Mouse (Mus musculus): ENCODE results near the gene Bcl2l14. TPM values are rescaled to one million over a fixed set of nuclear protein-coding genes. Genes with fewer than 3 reads are reported as not detected.

Gene Bcl2l14
- 7.6 and 8.9 TPM in 2 replicates for polyA plus RNA-seq (2015; fragmentation: Nextera tagmentation; extraction: Ambion mirVana)

DNA sequence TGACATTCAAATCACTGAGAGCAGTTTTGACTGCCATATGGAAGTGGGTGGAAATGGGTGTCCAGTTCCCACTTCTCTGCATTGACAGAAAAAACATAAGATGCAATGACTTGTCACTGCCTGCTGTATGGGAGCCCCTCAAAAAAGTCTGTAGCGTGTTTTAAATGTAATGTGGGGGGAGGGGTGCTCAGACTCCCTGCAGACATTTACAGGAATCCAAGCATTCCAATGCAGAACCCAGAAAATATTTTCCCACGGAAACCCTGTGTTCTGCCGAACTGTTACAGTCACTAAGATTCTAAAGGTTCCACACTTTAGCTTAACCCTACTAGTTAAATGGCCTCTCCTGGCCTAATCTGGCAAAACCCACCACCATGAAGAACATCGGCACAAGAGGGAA, at the start of gene Bcl2l14:
Gene Bcl2l14, plus strand, starts transcription at position 301 of the 400 bp plus-strand sequence.
- Histone ChIP-seq H3K9ac (replicated peaks; ENCODE audit: low read length) (no peak within 1 kb of the TSS), H3K4me2 (replicated peaks; ENCODE audit: low read depth, low read length) (no peak within 1 kb of the TSS), H3K4me3 (ENCODE audit: low read length) (no peak within 1 kb of the TSS), H3K27me3 (ENCODE audit: insufficient read depth, low read length) (no peaks in the 10 kb centered on the region), H3K4me1 (ENCODE audit: insufficient read depth, low read length) (no peaks in the 10 kb centered on the region), H3K36me3 (ENCODE audit: insufficient read depth, low read length) (no peaks in the 10 kb centered on the region), H3K27ac (ENCODE audit: low read length) (no peak within 1 kb of the TSS), H3K9me3 (ENCODE audit: low read length) (no peaks in the 10 kb centered on the region)
- 73% methylated on average over 4 of the region's 4 CpGs for WGBS
- no peak for ATAC-seq (ENCODE audit: low FRiP score, low TSS enrichment)

GRCm38 (mm10) chr6:134348526-134349067, 47.5 kb upstream of the Bcl2l14 start:
- Histone ChIP-seq H3K4me3 (ENCODE audit: low read length) (no peak overlapping the region), H3K4me1 (ENCODE audit: insufficient read depth, low read length) (no peaks in the 10 kb centered on the region), H3K27me3 (ENCODE audit: insufficient read depth, low read length) (no peaks in the 10 kb centered on the region), H3K9ac (replicated peaks; ENCODE audit: low read length) (no peak overlapping the region), H3K36me3 (ENCODE audit: insufficient read depth, low read length) (no peaks in the 10 kb centered on the region), H3K27ac (ENCODE audit: low read length) (no peak overlapping the region), H3K4me2 (replicated peaks; ENCODE audit: low read depth, low read length) (no peak overlapping the region), H3K9me3 (ENCODE audit: low read length) (0 out of 2 replicates have a peak, but pooled peaks cover under 1% of the 10 kb centered on the region)
- WGBS: 92% methylated on average over 7 of the region's 7 CpGs
- no peak for ATAC-seq (ENCODE audit: low FRiP score, low TSS enrichment)

GRCm38 (mm10) chr6:134352881-134353280, 43.2 kb upstream of the Bcl2l14 start:
- WGBS: 78% methylated on average over 6 of the region's 6 CpGs
- Histone ChIP-seq H3K36me3 (ENCODE audit: insufficient read depth, low read length) (no peaks in the 10 kb centered on the region), H3K4me1 (ENCODE audit: insufficient read depth, low read length) (no peaks in the 10 kb centered on the region), H3K9me3 (ENCODE audit: low read length) (0 out of 2 replicates have a peak, but pooled peaks cover 3% of the 10 kb centered on the region), H3K9ac (replicated peaks; ENCODE audit: low read length) (no peak overlapping the region), H3K4me3 (ENCODE audit: low read length) (no peak overlapping the region), H3K4me2 (replicated peaks; ENCODE audit: low read depth, low read length) (no peak overlapping the region), H3K27me3 (ENCODE audit: insufficient read depth, low read length) (no peaks in the 10 kb centered on the region), H3K27ac (ENCODE audit: low read length) (no peak overlapping the region)
- ATAC-seq (ENCODE audit: low FRiP score, low TSS enrichment): no peak

- no peak for ATAC-seq (ENCODE audit: low FRiP score, low TSS enrichment)
- Histone ChIP-seq H3K36me3 (ENCODE audit: insufficient read depth, low read length) (no peaks in the 10 kb centered on the region), H3K27ac (ENCODE audit: low read length) (no peak overlapping the region), H3K4me2 (replicated peaks; ENCODE audit: low read depth, low read length) (no peak overlapping the region), H3K4me1 (ENCODE audit: insufficient read depth, low read length) (no peaks in the 10 kb centered on the region), H3K9ac (replicated peaks; ENCODE audit: low read length) (no peak overlapping the region), H3K4me3 (ENCODE audit: low read length) (no peak overlapping the region), H3K9me3 (ENCODE audit: low read length) (0 out of 2 replicates have a peak, but pooled peaks cover 3% of the 10 kb centered on the region), H3K27me3 (ENCODE audit: insufficient read depth, low read length) (no peaks in the 10 kb centered on the region)
- WGBS: 92% methylated on average over 4 of the region's 4 CpGs
Observed at GRCm38 (mm10) chr6:134353751-134354150, 42.4 kb upstream of the Bcl2l14 start.

DNA sequence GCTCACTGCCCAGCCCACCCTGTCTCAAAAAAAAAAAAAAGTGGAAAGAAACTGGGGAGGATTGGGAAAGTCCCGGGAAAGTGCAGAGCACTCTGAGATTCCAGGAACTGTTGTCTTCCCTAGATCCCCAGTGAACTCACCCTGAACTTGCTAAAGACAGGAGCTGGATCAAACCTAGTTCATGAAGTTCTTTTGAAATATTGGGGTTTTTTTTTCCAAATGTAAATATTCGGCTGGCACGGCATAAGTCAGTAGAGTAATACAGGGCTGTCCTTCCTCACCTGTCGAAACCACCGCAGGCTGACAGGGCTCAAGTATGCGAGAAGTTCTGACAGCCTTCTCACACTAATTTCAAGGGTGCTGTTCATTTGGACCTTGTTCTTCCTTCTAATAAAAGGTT, 38.5 kb upstream of the Bcl2l14 start:
- 0 out of 2 replicates have a peak, but pooled peaks cover 3% of the 10 kb centered on the region for H3K9me3 ChIP-seq (ENCODE audit: low read length)
- no peak overlapping the region for H3K9ac ChIP-seq (replicated peaks; ENCODE audit: low read length)
- H3K4me1 ChIP-seq (ENCODE audit: insufficient read depth, low read length): no peaks in the 10 kb centered on the region
- H3K4me3 ChIP-seq (ENCODE audit: low read length): no peak overlapping the region
- 78% methylated on average over 6 of the region's 6 CpGs for WGBS
- H3K36me3 ChIP-seq (ENCODE audit: insufficient read depth, low read length): no peaks in the 10 kb centered on the region
- no peaks in the 10 kb centered on the region for H3K27me3 ChIP-seq (ENCODE audit: insufficient read depth, low read length)
- no peak overlapping the region for H3K27ac ChIP-seq (ENCODE audit: low read length)
- H3K4me2 ChIP-seq (replicated peaks; ENCODE audit: low read depth, low read length): no peak overlapping the region
- no peak for ATAC-seq (ENCODE audit: low FRiP score, low TSS enrichment)

DNA sequence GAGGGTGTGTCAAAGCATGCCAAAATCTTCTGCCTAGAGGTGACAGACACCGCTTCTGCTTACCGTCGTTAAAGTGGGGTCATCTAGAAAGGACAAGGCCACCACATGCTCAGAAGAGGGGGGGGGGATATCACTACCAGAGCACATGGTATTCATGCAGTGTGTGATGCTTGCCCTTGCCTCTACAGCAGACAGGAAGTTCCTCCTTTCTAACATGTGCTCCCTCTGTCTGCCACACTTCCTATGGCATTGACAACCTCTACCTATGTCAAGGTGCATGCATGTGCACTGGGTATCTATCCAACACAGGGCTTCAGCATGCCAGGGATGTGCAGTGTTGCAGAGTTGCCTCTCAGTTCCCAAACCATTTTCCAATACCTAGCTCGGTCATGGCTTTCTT, 36.0 kb upstream of the Bcl2l14 start:
- no peak overlapping the region for H3K27ac ChIP-seq (ENCODE audit: low read length)
- H3K9me3 ChIP-seq (ENCODE audit: low read length): no peaks in the 10 kb centered on the region
- no peak overlapping the region for H3K9ac ChIP-seq (replicated peaks; ENCODE audit: low read length)
- H3K4me3 ChIP-seq (ENCODE audit: low read length): no peak overlapping the region
- H3K36me3 ChIP-seq (ENCODE audit: insufficient read depth, low read length): no peaks in the 10 kb centered on the region
- H3K4me2 ChIP-seq (replicated peaks; ENCODE audit: low read depth, low read length): no peak overlapping the region
- 78% methylated on average over 4 of the region's 4 CpGs for WGBS
- H3K27me3 ChIP-seq (ENCODE audit: insufficient read depth, low read length): no peaks in the 10 kb centered on the region
- no peaks in the 10 kb centered on the region for H3K4me1 ChIP-seq (ENCODE audit: insufficient read depth, low read length)
- ATAC-seq (ENCODE audit: low FRiP score, low TSS enrichment): no peak

DNA sequence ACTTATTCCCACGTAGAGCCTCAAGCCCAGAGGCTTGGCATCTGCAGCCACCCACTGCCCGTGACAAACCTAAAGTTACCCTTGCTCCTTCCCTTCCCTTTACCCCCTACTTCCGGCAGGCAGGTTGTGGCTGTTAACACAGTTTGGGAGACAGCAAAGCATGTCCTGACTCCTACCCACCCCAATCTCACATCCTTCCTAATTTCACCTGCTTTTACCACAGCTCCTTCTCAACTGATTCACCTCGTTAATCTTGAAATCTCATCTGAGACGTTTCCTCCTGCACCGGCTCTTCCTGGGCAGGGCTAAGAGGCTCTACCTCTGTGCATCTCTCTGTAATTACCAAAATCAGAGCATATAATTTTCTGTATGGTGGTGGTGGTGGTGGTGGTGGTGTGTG, 31.5 kb upstream of the Bcl2l14 start:
- Histone ChIP-seq H3K36me3 (ENCODE audit: insufficient read depth, low read length) (no peaks in the 10 kb centered on the region), H3K4me1 (ENCODE audit: insufficient read depth, low read length) (no peaks in the 10 kb centered on the region), H3K27me3 (ENCODE audit: insufficient read depth, low read length) (no peaks in the 10 kb centered on the region), H3K4me2 (replicated peaks; ENCODE audit: low read depth, low read length) (no peak overlapping the region), H3K9me3 (ENCODE audit: low read length) (no peaks in the 10 kb centered on the region), H3K4me3 (ENCODE audit: low read length) (no peak overlapping the region), H3K27ac (ENCODE audit: low read length) (no peak overlapping the region), H3K9ac (replicated peaks; ENCODE audit: low read length) (no peak overlapping the region)
- no peak for ATAC-seq (ENCODE audit: low FRiP score, low TSS enrichment)
- 42% methylated on average over 6 of the region's 6 CpGs for WGBS

- no peak overlapping the region for H3K27ac ChIP-seq (ENCODE audit: low read length)
- WGBS: 68% methylated on average over 4 of the region's 4 CpGs
- ATAC-seq (ENCODE audit: low FRiP score, low TSS enrichment): no peak
- no peaks in the 10 kb centered on the region for H3K4me1 ChIP-seq (ENCODE audit: insufficient read depth, low read length)
- H3K36me3 ChIP-seq (ENCODE audit: insufficient read depth, low read length): no peaks in the 10 kb centered on the region
- no peak overlapping the region for H3K4me3 ChIP-seq (ENCODE audit: low read length)
- H3K9ac ChIP-seq (replicated peaks; ENCODE audit: low read length): no peak overlapping the region
- no peak overlapping the region for H3K4me2 ChIP-seq (replicated peaks; ENCODE audit: low read depth, low read length)
- H3K27me3 ChIP-seq (ENCODE audit: insufficient read depth, low read length): no peaks in the 10 kb centered on the region
- no peaks in the 10 kb centered on the region for H3K9me3 ChIP-seq (ENCODE audit: low read length)
Observed at GRCm38 (mm10) chr6:134365952-134366351, 30.2 kb upstream of the Bcl2l14 start.

- Histone ChIP-seq H3K4me2 (replicated peaks; ENCODE audit: low read depth, low read length) (no peak overlapping the region), H3K9me3 (ENCODE audit: low read length) (no peaks in the 10 kb centered on the region), H3K27me3 (ENCODE audit: insufficient read depth, low read length) (no peaks in the 10 kb centered on the region), H3K36me3 (ENCODE audit: insufficient read depth, low read length) (no peaks in the 10 kb centered on the region), H3K4me1 (ENCODE audit: insufficient read depth, low read length) (no peaks in the 10 kb centered on the region), H3K27ac (ENCODE audit: low read length) (no peak overlapping the region), H3K4me3 (ENCODE audit: low read length) (no peak overlapping the region), H3K9ac (replicated peaks; ENCODE audit: low read length) (no peak overlapping the region)
- ATAC-seq (ENCODE audit: low FRiP score, low TSS enrichment): no peak
- WGBS: 45% methylated on average over 10 of the region's 10 CpGs
Observed at GRCm38 (mm10) chr6:134366366-134367351, 29.5 kb upstream of the Bcl2l14 start.

Measured in kidney, embryonic 16.5 days (tissue).